Mouse (Mus musculus): ENCODE data around the gene Bach2.

Bach2 gene

DNA sequence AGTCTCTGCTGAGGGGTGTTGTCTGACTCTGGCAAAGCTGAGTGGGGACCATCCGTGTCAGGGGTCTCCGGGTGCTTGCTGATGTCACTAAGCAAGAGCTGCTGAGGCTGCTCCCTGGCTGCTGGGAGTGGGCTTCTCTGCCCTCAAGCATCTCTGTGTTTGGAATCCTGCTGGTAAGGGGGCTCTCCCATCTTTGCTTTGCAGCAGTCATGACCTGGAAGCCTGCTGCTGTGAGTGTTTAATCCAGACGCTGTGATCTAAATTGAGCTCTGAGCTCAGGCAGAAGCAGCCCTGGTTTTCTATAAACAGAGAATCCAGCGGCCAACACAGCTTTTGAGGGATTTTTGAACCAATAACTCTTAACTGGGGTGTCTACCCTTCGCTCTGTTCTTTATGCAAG, 89.0 kb downstream of the Bach2 start:
- no peak for DNase-seq (ENCODE audit: low read depth, low spot score)

DNA sequence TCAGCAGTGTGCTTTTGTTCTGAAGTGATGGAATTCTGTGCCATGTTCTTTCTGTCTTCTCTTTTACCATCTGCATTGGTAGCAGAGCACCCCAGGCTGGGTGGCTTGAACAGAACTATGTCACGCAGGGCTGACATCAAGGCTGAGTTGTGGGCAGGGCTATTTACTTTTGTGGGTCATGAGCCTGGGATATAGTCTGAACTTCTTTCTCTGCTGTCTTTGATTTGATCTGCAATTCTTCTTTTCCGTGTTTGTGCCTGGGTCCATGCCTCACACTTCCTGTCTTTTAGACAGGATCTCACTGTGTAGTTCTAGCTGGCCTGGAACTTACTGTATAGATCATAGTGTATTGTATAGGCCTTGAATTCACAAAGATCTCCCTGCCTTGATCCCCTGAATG, 90.0 kb downstream of the Bach2 start:
- no peak for DNase-seq (ENCODE audit: low read depth, low spot score)

DNA sequence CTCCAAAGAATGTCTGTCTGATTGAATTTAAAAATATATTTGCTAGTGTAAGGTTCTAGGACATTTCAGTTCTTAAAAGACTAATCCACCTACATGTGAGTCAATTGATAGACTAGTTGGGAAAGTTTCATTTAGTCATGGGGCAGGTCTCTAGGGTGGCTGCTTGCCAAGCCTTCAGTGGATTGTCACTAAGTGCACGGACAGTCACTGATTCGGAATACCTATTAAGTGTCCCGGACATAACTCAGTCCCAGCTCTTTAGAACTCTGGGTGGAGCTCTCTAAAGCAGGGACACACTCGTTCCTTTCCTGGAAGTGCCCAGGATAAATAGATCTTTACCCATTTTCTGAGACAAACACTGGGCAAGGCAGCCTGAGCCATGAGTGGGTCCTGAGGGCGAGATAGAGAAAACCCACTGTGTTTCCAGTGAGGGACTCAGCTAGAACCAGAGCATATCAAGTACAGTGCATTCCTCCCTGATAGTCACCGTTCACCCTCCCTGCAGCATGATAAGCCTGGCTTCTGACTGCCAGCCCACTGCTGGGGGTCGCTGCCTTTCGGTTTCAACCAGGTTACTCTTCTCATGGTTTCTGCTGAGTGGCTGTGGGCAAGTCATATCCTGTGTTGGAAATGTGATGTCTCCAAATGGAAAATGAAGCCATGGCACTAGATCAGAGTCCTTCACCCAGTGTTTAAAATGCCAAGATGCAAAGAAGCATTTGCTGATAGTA, 92.1 kb downstream of the Bach2 start:
- no peak for DNase-seq (ENCODE audit: low read depth, low spot score)

DNA sequence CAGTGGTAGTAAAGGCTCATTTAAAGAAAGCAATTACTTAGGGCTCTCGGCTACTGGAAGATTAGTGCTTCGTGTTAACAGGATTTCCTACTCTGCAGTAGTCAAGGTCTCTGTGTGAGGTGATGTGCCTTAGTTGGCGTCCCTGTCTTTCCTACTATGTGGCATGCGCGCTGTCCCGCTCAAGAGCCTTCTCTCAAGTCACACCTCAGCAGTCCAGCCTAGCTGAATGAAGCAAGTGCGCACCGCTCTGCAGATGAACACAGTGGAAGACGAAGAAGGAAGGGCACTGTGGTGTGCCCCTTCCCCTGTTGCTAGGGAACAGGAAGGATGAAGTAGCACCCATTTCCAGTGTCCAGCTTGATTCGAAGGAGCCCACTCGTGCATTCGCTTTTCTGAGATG, 93.4 kb downstream of the Bach2 start:
- DNase-seq (ENCODE audit: low read depth, low spot score), result no peak

DNA sequence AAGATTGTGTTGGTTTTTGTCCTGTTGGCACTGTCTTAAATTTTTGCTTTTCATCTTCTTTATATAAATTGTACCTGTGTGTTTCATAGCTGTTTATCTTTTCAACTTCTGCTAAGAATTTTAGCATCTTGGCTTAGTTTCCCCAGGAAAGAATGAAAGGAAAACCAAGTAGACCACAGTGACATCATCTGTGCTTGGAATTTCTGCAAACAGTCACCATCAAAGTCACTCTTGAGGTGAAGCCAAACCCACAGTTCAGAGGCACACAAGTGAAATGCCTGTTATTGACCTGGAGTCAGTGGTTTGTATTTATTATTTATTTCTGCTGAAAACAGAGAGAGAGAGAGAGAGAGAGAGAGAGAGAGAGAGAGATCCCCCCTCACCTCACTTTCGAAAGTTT, 95.5 kb downstream of the Bach2 start:
- DNase-seq (ENCODE audit: low read depth, low spot score), result no peak

DNA sequence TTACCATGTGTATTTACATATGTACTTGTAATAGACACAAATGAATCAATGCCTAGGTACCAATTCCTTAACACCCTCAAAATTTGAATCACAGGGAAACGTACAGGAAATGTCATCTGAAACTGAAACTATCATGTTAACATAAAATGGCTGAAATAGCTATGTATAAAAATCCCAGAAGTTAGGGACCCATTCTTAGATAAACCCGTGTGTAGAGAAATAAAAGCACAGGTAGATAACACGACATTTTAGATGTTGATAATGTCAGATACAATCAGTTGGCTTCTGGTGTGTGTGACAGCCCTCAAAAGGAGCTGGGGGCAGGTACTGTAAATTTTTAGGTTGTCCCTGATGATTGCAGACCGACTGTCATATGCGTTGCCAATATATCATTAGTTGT, 96.2 kb downstream of the Bach2 start:
- DNase-seq (ENCODE audit: low read depth, low spot score), result no peak

DNA sequence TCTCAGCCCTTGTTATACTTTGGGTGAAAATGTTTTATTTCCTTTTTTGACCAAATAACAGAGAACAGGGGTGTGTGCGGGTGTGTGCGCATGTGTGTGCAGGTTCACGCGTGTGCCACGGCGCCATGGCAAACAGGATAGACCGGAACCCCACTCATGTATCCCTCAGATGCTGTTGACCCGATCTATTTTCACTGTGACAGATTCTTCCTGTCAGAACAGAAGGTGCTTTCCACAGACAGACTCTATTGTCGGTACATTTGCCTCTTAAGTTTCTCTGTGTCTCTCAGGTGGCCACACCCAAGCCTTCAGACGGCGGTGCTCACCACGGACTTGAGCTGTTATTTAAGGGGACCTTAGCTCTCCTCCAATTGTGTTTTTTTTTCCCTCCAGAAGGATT, 97.1 kb downstream of the Bach2 start:
- no peak for DNase-seq (ENCODE audit: low read depth, low spot score)

DNA sequence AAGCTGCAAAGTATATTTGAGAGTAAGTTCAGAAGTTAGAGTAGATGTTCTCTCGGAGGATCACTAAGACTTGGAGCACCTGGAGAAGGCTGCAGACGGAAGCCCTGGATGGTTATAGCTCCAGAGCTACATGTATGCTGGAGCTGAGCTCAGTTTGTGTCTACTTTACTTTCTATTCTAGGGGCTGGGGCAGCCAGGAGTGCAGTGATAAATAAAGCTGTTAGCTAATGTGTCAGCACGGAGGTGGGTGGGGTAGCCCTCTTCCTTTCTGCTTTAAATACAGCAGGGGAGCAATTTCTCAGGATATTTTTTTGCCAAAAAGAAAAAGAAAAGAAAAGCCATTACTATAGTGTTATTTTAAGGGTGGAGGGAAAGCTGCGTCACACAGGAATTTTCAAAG, 98.0 kb downstream of the Bach2 start:
- DNase-seq (ENCODE audit: low read depth, low spot score), result no peak

DNA sequence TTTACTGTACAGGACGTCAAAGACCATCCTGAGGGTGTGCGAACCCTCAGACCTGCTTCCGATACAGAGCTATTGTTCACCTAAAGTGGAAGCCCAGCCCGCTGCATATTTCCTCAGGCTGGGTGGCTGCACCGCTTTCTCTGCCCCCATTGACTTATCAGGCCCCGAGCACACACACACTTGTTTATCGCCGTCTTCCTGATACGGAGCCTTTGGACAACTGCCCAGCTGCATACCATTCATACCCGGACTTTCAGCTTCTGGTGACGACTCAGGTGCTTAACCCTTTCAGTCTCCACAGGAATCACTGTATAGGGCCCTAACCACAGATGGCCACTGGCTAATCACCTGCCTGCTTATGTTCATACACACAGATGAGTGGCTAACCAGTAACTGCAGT, 99.0 kb downstream of the Bach2 start:
- DNase-seq (ENCODE audit: low read depth, low spot score), result no peak

DNA sequence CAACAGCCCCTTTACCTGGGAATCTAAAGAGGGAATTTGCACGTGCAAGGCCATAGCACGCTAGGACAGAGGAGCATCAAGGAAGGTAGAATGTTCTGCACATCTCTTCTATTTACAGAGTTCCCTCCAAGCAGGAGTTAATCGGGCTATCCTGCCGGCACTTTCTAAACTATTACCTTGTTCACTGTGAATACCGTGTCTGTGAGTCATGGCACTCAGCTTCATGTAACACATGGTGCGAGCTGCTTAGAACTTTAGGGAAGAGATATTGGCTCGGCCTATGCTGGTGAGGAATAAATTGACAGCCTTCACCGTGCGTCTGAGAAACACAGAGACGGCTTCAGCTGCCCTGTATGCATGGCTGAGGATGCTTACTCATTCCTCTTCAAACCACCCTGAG, 99.8 kb downstream of the Bach2 start:
- no peak for DNase-seq (ENCODE audit: low read depth, low spot score)

DNA sequence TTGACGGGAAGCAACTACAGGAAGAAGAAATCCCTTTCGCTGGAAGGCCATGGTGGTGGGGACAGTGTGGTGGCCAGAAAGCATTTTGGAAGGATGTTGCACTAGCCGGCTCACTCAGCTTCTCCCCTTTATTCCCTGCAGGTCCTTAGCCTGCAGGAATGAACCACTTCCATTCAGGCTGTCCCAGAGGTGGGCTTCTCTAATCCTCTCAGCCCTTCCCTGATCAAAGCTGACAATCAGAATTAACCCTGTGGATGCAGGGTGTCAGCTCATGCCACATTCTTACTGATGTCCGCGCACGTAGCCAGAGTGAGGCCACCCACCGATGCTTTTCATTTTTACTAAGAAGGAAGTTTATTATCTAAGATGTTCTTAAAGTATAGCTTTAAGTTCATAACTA, 102.2 kb downstream of the Bach2 start:
- DNase-seq (ENCODE audit: low read depth, low spot score), result no peak

DNA sequence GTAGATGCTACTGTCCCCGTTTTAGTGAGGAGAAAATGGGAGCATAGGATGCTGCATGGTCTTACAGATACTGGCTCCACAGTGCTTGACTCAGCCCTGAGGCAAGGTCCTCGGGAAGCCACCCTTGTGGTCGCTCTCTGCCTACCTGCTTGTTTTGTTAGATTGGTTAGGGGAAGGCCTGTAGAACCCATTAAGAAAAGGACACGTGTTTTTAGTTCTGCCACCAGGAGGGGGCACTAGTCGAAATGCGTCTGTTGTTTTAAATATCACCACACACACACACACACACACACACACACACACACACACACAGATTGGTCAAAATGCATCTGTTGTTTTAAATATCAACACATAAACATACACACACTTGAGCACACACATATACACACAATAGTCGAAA, 103.7 kb downstream of the Bach2 start:
- DNase-seq (ENCODE audit: low read depth, low spot score), result no peak

DNA sequence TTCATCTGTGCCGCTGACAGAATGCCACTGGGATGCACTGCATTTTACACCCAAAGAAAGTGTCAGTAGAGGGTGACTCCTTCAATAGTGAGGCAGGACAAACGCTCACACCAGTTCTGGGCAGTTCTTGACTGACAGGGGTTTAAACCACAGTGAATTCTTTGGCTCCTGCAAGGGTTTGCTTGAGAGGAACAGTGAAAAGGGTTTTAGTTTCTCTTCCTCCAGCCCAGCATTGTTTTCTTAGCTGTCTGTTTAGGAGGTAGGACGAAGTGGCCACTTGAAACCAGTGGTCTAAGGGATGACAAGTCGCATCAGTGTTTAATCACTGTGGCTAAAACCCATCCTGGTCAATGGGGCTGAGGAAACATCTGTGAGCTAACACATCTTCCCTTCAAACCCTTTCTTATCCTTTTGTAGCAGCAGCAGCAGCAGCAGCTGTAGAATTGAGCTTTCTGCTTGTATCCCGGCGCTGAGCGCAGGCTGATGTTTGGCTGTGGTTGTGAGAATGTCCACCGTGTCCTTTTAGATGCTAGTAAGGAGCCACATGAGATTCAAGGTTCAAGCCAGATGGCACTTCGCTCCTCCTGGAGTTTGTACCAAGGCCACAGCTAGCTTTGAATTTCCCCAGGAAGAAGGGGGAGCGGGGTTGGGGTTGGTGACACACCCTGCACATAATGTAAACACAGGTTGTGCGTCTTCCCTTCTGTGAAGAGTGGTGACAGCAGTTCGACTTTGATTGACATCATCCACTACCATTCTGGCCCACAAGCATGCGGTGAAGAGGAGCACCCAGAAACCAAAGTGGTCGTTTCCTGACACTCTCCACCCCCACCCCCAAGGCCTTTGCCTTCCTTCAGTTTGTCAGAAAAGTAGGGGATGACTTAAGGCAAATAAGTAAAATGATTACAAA, 104.9 kb downstream of the Bach2 start:
- DNase-seq (ENCODE audit: low read depth, low spot score), result no peak

DNA sequence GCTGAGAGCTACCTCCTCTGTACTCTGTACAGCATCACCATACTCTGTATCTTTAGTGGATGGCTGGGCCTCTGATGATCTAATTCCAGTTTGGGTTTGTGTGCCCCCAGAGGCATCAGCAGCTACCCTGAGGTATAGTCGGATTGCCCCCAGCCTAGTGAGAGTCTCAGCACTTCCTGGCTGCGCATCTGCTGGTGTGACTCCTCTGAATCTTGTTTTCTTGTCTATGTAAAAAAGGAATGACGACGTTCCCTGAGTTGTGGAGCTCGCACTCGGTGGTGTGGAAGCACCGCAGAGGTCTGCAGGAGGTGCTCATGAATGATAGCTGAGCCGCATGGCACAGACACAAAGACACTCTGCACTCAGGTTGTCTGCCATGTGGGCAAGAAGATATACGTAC, 105.7 kb downstream of the Bach2 start:
- DNase-seq (ENCODE audit: low read depth, low spot score), result no peak

DNA sequence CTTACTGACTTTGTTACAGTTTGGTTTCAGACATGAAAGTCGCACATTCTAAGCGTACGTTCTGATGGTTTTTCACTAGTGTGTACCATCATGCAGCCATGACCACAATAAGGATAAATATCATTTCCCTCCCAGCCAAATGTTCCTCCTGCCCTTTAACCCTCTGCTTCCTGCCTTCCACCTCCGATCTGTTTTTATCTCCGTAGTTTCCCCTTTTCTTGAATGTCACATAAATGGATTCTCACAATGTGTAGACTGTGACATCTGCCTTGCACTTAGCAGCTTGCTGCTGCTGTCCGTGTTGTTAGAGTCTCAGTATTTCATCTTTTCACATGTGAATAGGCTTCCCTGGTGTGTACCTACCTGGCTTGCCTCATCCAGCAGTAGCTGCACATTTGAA, 108.6 kb downstream of the Bach2 start:
- DNase-seq (ENCODE audit: low read depth, low spot score), result no peak

DNA sequence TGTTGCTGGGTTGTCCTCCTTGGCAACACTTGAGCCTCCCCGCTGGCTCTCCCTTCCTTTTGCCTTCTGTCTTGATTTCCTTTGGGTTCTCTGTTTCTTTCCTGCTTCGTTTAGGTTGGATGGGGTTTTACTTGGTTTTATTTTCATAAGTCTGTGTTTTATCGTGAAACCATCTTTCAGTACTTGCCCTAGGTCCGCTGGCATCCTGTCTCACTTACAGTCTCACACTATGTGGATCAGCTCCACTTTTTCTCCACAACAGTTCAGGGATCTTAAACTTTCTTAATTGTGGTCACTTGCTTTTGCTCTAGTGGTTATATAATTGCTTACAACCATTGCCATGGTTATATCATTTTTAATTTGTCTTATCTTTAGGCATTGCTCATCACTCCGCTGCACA, 109.1 kb downstream of the Bach2 start:
- no peak for DNase-seq (ENCODE audit: low read depth, low spot score)

DNA sequence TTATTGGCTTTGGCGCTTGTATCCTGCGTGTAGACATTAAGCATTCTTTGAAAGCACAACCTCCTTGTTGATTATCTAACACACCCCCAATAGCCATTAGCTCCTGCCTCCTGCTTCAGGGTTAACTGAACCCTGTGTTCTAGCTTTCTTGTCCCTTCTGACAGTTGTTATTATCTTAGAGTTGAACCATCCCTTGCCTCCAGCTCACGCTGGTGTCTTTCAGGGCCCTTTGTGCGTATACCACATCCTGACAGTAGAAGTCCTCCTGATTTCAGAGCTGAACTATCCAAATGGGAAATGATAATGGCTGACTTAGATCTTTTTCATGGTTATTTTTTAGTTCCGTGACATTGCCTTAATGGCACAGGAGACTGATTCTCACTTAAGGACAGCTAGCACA, 110.8 kb downstream of the Bach2 start:
- DNase-seq (ENCODE audit: low read depth, low spot score), result no peak

DNA sequence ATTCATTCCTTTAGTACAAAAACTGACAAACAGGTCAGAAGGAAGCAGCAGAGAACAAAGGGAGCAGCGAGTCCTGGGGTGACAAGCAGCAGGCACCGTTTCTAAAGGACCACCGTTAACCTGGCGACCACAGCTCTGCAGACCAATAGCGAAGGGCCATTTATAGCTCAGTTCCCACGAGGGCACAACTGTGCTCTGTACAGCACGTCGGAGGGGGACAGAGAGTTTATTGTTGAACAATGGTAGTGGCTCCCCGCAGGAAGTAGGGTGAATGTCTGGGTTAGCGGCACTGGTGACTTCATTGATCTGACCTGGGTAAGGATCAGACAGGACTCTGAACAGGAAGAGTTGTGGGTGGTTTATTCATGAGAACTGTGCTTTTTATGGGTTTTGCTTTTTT, 112.6 kb downstream of the Bach2 start:
- DNase-seq (ENCODE audit: low read depth, low spot score), result no peak

DNA sequence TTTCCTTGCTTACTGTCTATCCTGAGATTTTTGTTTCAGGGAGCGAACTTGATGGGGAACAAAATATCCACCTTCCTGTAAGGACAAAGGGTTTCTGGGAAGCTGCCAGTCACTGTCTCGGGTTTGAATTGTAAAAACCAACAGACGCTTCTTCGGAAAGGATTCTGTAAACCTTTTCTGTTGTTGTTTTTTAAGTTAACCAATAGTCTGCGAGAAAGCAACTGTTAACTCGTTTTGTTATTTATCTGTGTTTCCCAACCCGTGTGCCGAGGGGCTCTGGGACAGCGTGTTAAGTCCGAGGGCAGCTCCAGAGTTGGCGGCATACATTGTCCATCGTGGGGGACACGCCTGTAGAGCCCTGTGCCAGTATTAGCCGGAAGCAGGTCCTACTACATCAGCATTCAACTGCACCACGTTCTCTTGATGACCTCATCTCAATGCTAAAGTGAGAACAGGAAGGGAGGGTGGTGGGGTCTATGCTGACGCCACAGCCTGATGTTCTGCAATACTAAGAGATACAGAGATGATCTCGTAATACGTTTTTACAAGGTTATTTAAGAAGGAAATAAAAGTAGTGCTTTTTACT, 113.2 kb downstream of the Bach2 start:
- no peak for DNase-seq (ENCODE audit: low read depth, low spot score)

DNA sequence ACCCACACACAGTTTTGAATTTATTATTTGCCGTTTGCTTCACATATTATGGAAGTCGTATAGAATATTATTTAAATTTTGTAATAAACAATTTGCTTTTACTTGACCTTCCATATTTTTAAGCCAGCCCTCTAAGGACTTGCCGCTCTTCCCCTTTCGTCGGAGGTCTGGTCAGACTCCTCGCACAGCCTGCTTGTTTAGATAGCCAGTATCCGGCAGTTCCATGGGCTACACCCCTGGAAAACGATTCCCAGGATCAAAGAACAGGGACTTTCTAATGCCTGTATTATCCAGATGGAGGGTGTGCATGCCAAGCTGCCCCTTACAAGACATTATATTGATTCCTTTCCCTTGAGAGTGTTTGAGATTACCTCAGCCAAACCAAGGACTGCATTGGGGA, 113.8 kb downstream of the Bach2 start:
- no peak for DNase-seq (ENCODE audit: low read depth, low spot score)

DNA sequence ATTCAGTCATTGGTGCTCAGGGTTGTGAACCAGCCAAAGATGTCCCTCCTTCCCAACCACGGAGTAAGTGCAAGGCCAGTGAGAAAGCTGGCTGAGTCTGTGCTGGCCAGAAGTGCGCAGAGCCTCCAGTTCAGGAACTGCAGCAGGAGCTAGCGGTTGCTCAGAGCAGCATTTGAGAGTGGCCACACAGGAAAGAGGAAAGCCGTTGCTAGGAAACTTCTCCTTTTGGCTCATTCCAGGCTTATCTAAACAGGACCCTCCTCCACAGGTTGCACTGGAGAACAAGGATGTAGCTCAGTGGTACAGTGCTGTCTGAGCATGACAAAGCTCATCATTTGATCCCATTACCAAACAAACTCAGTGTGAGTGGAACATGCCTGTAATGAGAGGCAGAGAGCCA, 114.2 kb downstream of the Bach2 start:
- no peak for DNase-seq (ENCODE audit: low read depth, low spot score)

DNA sequence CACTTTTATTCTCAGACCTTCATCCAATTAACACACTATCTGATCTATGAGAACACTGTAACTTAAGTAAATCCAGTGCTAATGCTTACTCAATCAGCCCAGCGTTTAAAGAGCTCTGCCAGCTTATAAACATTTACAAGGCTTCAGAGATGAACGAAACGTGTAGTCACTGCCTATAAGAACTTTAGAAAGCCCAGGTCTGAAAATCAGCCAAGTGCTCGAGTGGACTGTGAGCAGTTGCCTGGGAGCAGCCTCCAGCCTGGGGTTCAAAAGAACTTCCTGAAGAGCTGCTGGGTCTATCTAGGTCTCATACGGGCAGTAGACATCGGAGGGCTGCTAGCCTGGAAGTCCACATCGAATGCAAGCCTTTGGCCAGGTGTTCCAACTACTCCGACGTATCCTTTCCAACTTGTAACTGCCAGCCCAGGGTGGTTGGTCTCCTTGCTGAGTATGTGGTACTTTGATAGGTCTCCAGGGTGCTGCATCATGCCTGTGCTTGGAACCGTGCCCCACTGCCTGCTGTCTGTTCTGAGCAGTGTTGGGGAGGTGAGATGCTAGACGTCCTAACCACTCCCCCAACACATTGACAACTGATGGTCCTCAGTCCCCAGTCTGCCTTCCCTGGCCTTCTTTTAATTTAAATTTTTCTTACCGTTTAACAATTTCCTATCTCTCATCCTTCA, 117.5 kb downstream of the Bach2 start:
- no peak for DNase-seq (ENCODE audit: low read depth, low spot score)

Data from retina, postnatal 7 days (tissue).